Mouse (Mus musculus): ENCODE data around the gene Lmx1a. TPM values are rescaled to one million over a fixed set of nuclear protein-coding genes. Genes with fewer than 3 reads are reported as not detected.

The Lmx1a gene
- polyA plus RNA-seq, 1 experiment from 2014 or later, result 2.7 TPM

- no peaks in the 10 kb centered on the region for H3K4me1 ChIP-seq (replicated peaks; ENCODE audit: control insufficient read depth, insufficient read depth, low read length)
- H3K4me3 ChIP-seq (ENCODE audit: low read depth, low read length), result no peak overlapping the region
- no peak overlapping the region for H3K27ac ChIP-seq (ENCODE audit: low read depth, low read length)
- H3K27me3 ChIP-seq (replicated peaks; ENCODE audit: control insufficient read depth, insufficient read depth, low read length), result no peaks in the 10 kb centered on the region
- H3K4me2 ChIP-seq, result no peak overlapping the region
- 82% methylated on average over 4 of the region's 4 CpGs for WGBS
- DNase-seq (ENCODE audit: low spot score) (no peak), ATAC-seq (replicated peaks; ENCODE audit: low FRiP score) (no peak)
- no peaks in the 10 kb centered on the region for H3K9me3 ChIP-seq (ENCODE audit: control insufficient read depth, low read length)
- no peaks in the 10 kb centered on the region for H3K36me3 ChIP-seq (ENCODE audit: control insufficient read depth, insufficient read depth, low read length)
- no peak overlapping the region for H3K9ac ChIP-seq (ENCODE audit: low read depth, low read length)
These were observed 165.8 kb downstream of the Lmx1a start for GRCm38 (mm10) chr1:167854801-167855200.

GRCm38 (mm10) chr1:167872028-167872427 is 183.0 kb downstream of the Lmx1a start:
- Histone ChIP-seq H3K27ac (ENCODE audit: low read depth, low read length) (no peak overlapping the region), H3K9me3 (ENCODE audit: control insufficient read depth, low read length) (no peaks in the 10 kb centered on the region), H3K4me1 (replicated peaks; ENCODE audit: control insufficient read depth, insufficient read depth, low read length) (no peaks in the 10 kb centered on the region), H3K4me2 (no peak overlapping the region), H3K36me3 (ENCODE audit: control insufficient read depth, insufficient read depth, low read length) (no peaks in the 10 kb centered on the region), H3K4me3 (ENCODE audit: low read depth, low read length) (no peak overlapping the region), H3K27me3 (replicated peaks; ENCODE audit: control insufficient read depth, insufficient read depth, low read length) (no peaks in the 10 kb centered on the region), H3K9ac (ENCODE audit: low read depth, low read length) (no peak overlapping the region)
- ATAC-seq (replicated peaks; ENCODE audit: low FRiP score) (no peak), DNase-seq (ENCODE audit: low spot score) (no peak)
- 81% methylated on average over 1 of the region's 1 CpGs for WGBS

- no peak for ATAC-seq (replicated peaks; ENCODE audit: low FRiP score)
- 69% methylated on average over 3 of the region's 3 CpGs for WGBS
These were observed 185.1 kb downstream of the Lmx1a start for GRCm38 (mm10) chr1:167874099-167874498.

GRCm38 (mm10) chr1:167877931-167878330 is 188.9 kb downstream of the Lmx1a start:
- no peak for ATAC-seq (replicated peaks; ENCODE audit: low FRiP score)
- no peak overlapping the region for H3K27ac ChIP-seq (ENCODE audit: low read depth, low read length)
- no peaks in the 10 kb centered on the region for H3K27me3 ChIP-seq (replicated peaks; ENCODE audit: control insufficient read depth, insufficient read depth, low read length)
- H3K36me3 ChIP-seq (ENCODE audit: control insufficient read depth, insufficient read depth, low read length), result no peaks in the 10 kb centered on the region
- H3K4me3 ChIP-seq (ENCODE audit: low read depth, low read length), result no peak overlapping the region
- no peaks in the 10 kb centered on the region for H3K4me1 ChIP-seq (replicated peaks; ENCODE audit: control insufficient read depth, insufficient read depth, low read length)
- no peak for DNase-seq (ENCODE audit: low spot score)
- 68% methylated on average over 4 of the region's 4 CpGs for WGBS
- H3K9ac ChIP-seq (ENCODE audit: low read depth, low read length), result no peak overlapping the region
- H3K4me2 ChIP-seq, result no peak overlapping the region
- H3K9me3 ChIP-seq (ENCODE audit: control insufficient read depth, low read length), result no peaks in the 10 kb centered on the region

More at GRCm38 (mm10) chr1:167874099-167874498, 185.1 kb downstream of the Lmx1a start:
- no peaks in the 10 kb centered on the region for H3K36me3 ChIP-seq (ENCODE audit: control insufficient read depth, insufficient read depth, low read length)
- no peaks in the 10 kb centered on the region for H3K9me3 ChIP-seq (ENCODE audit: control insufficient read depth, low read length)
- no peaks in the 10 kb centered on the region for H3K4me1 ChIP-seq (replicated peaks; ENCODE audit: control insufficient read depth, insufficient read depth, low read length)
- H3K4me3 ChIP-seq (ENCODE audit: low read depth, low read length), result no peak overlapping the region
- no peak overlapping the region for H3K9ac ChIP-seq (ENCODE audit: low read depth, low read length)
- no peak overlapping the region for H3K4me2 ChIP-seq
- no peaks in the 10 kb centered on the region for H3K27me3 ChIP-seq (replicated peaks; ENCODE audit: control insufficient read depth, insufficient read depth, low read length)
- no peak for DNase-seq (ENCODE audit: low spot score)
- no peak overlapping the region for H3K27ac ChIP-seq (ENCODE audit: low read depth, low read length)

GRCm38 (mm10) chr1:167878354-167878753 is 189.3 kb downstream of the Lmx1a start:
- WGBS, result 69% methylated on average over 11 of the region's 11 CpGs

GRCm38 (mm10) chr1:167885776-167886175 is 196.7 kb downstream of the Lmx1a start:
- ATAC-seq (replicated peaks; ENCODE audit: low FRiP score) (no peak), DNase-seq (ENCODE audit: low spot score) (no peak)
- H3K4me3 ChIP-seq (ENCODE audit: low read depth, low read length), result no peak overlapping the region
- WGBS, result 86% methylated on average over 5 of the region's 5 CpGs
- no peaks in the 10 kb centered on the region for H3K9me3 ChIP-seq (ENCODE audit: control insufficient read depth, low read length)
- H3K4me2 ChIP-seq, result no peak overlapping the region
- H3K27me3 ChIP-seq (replicated peaks; ENCODE audit: control insufficient read depth, insufficient read depth, low read length), result peaks cover 3% of the 10 kb centered on the region; the same call in 1 of the 2 replicates
- H3K9ac ChIP-seq (ENCODE audit: low read depth, low read length), result no peak overlapping the region
- H3K4me1 ChIP-seq (replicated peaks; ENCODE audit: control insufficient read depth, insufficient read depth, low read length), result no peaks in the 10 kb centered on the region
- H3K27ac ChIP-seq (ENCODE audit: low read depth, low read length), result no peak overlapping the region
- no peaks in the 10 kb centered on the region for H3K36me3 ChIP-seq (ENCODE audit: control insufficient read depth, insufficient read depth, low read length)

More at GRCm38 (mm10) chr1:167878354-167878753, 189.3 kb downstream of the Lmx1a start:
- Histone ChIP-seq H3K4me3 (ENCODE audit: low read depth, low read length) (no peak overlapping the region), H3K4me1 (replicated peaks; ENCODE audit: control insufficient read depth, insufficient read depth, low read length) (no peaks in the 10 kb centered on the region), H3K4me2 (no peak overlapping the region), H3K27ac (ENCODE audit: low read depth, low read length) (no peak overlapping the region), H3K9me3 (ENCODE audit: control insufficient read depth, low read length) (no peaks in the 10 kb centered on the region), H3K36me3 (ENCODE audit: control insufficient read depth, insufficient read depth, low read length) (no peaks in the 10 kb centered on the region), H3K27me3 (replicated peaks; ENCODE audit: control insufficient read depth, insufficient read depth, low read length) (no peaks in the 10 kb centered on the region), H3K9ac (ENCODE audit: low read depth, low read length) (no peak overlapping the region)
- DNase-seq (ENCODE audit: low spot score) (no peak), ATAC-seq (replicated peaks; ENCODE audit: low FRiP score) (no peak)

GRCm38 (mm10) chr1:167888120-167888519 is 199.1 kb downstream of the Lmx1a start:
- no peak overlapping the region for H3K4me3 ChIP-seq (ENCODE audit: low read depth, low read length)
- H3K27ac ChIP-seq (ENCODE audit: low read depth, low read length), result no peak overlapping the region
- no peaks in the 10 kb centered on the region for H3K9me3 ChIP-seq (ENCODE audit: control insufficient read depth, low read length)
- H3K4me1 ChIP-seq (replicated peaks; ENCODE audit: control insufficient read depth, insufficient read depth, low read length), result no peaks in the 10 kb centered on the region
- no peak overlapping the region for H3K4me2 ChIP-seq
- no peaks in the 10 kb centered on the region for H3K36me3 ChIP-seq (ENCODE audit: control insufficient read depth, insufficient read depth, low read length)
- DNase-seq (ENCODE audit: low spot score), result no peak
- ATAC-seq (replicated peaks; ENCODE audit: low FRiP score), result no peak
- 69% methylated on average over 5 of the region's 5 CpGs for WGBS
- no peak overlapping the region for H3K9ac ChIP-seq (ENCODE audit: low read depth, low read length)
- H3K27me3 ChIP-seq (replicated peaks; ENCODE audit: control insufficient read depth, insufficient read depth, low read length), result peaks cover 3% of the 10 kb centered on the region; the same call in 1 of the 2 replicates

GRCm38 (mm10) chr1:167888816-167889215 is 199.8 kb downstream of the Lmx1a start:
- WGBS, result 15% methylated on average over 9 of the region's 9 CpGs
- Histone ChIP-seq H3K9ac (ENCODE audit: low read depth, low read length) (no peak overlapping the region), H3K4me3 (ENCODE audit: low read depth, low read length) (no peak overlapping the region)

GRCm38 (mm10) chr1:167896234-167896633 is 207.2 kb downstream of the Lmx1a start:
- Histone ChIP-seq H3K9ac (ENCODE audit: low read depth, low read length) (no peak overlapping the region), H3K36me3 (ENCODE audit: control insufficient read depth, insufficient read depth, low read length) (no peaks in the 10 kb centered on the region), H3K27ac (ENCODE audit: low read depth, low read length) (no peak overlapping the region), H3K4me2 (no peak overlapping the region), H3K9me3 (ENCODE audit: control insufficient read depth, low read length) (no peaks in the 10 kb centered on the region), H3K4me3 (ENCODE audit: low read depth, low read length) (no peak overlapping the region), H3K27me3 (replicated peaks; ENCODE audit: control insufficient read depth, insufficient read depth, low read length) (no peaks in the 10 kb centered on the region), H3K4me1 (replicated peaks; ENCODE audit: control insufficient read depth, insufficient read depth, low read length) (no peaks in the 10 kb centered on the region)
- WGBS, result 35% methylated on average over 7 of the region's 7 CpGs
- DNase-seq (ENCODE audit: low spot score) (no peak), ATAC-seq (replicated peaks; ENCODE audit: low FRiP score) (peak; percentile 51; the same call in 1 of the 2 replicates)

More at GRCm38 (mm10) chr1:167888816-167889215, 199.8 kb downstream of the Lmx1a start:
- Histone ChIP-seq H3K27me3 (replicated peaks; ENCODE audit: control insufficient read depth, insufficient read depth, low read length) (peaks cover 3% of the 10 kb centered on the region; the same call in 1 of the 2 replicates), H3K4me2 (peak overlapping the region; percentile 49), H3K9me3 (ENCODE audit: control insufficient read depth, low read length) (no peaks in the 10 kb centered on the region), H3K36me3 (ENCODE audit: control insufficient read depth, insufficient read depth, low read length) (no peaks in the 10 kb centered on the region), H3K27ac (ENCODE audit: low read depth, low read length) (no peak overlapping the region), H3K4me1 (replicated peaks; ENCODE audit: control insufficient read depth, insufficient read depth, low read length) (no peaks in the 10 kb centered on the region)
- ATAC-seq (replicated peaks; ENCODE audit: low FRiP score) (no peak), DNase-seq (ENCODE audit: low spot score) (peak; percentile 34)

Measured in liver, embryonic 11.5 days (tissue).